Mouse (Mus musculus): ENCODE results near the gene Slc6a13.

Slc6a13 gene

GRCm38 (mm10) chr6:121378256-121378655 lies 78.2 kb downstream of the Slc6a13 start:
- no peak for DNase-seq (ENCODE audit: low spot score)

- DNase-seq (ENCODE audit: low spot score), result no peak
Measured at GRCm38 (mm10) chr6:121380576-121380975, 80.5 kb downstream of the Slc6a13 start.

- DNase-seq (ENCODE audit: low spot score), result no peak
Measured at GRCm38 (mm10) chr6:121382071-121382470, 82.0 kb downstream of the Slc6a13 start.

- DNase-seq (ENCODE audit: low spot score), result no peak
Measured at GRCm38 (mm10) chr6:121385397-121385796, 85.4 kb downstream of the Slc6a13 start.
